In the genomic region with DNA sequence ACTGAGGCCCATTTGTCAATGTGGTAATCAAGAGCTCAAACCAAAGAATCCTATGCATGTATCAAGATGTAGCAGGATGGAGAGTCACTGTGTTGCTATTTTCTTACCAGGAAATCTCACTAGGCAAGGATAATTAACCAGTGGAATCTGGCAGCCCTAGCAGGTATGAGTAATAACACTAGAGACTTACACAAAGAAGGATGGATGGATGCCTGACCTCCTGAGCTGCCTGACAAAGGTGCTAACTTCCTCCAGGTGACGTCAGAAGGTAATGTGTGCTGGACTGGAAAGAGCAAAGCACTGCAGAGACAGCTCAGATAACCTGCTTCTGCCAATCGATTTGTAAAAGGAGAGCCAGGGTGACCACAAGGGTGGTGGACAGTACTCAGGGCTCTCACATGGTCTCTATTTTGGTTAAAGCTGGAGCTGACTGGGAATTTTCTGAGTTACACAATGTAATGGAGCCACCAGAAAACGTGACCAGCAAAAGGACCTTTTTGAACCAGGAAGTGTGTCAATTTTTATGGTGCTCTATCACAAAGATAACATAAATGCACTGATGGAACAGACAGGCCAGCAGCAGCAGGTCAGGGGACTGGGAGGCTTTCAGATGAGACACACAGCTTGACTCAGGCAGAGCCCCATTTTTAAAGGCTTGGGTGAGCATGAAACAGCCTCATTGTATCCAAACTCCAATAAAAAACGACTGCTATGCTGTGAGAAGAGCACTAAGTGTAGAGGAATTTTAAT, we compare ENCODE assay signal across 26 mouse cellular contexts. TPM values are rescaled to one million over a fixed set of nuclear protein-coding genes. Genes with fewer than 3 reads are reported as not detected.
DNase-seq lines count a peak whose midpoint lies in the region; ATAC-seq lines count a peak whose summit lies in the region.
"Had no signal": no experiment of that assay in that cellular context is flagged by ENCODE, and none has a peak within 500 bp of the region (broad histone marks: within the 10 kb centered on the region; RNA-seq: fewer than 3 reads in every experiment).

No protein-coding gene starts in this region.

- 69% methylated on average over 4 of the region's 4 CpGs for WGBS in intestine, embryonic 14.5 days
- 66% methylated on average over 4 of the region's 4 CpGs for WGBS in stomach, embryonic 15.5 days

- DNase-seq in 3T3-L1 (ENCODE audit: low read depth, low spot score) (peak; percentile 75), NIH3T3 (ENCODE audit: low read depth) (peak; percentile 43)
- peak; percentile 54 for DNase-seq in intestine, embryonic 14.5 days (ENCODE audit: low spot score)
- DNase-seq in frontal cortex, postnatal 25 days (ENCODE audit: low spot score in 2 of 2): no peak
- DNase-seq in lung, postnatal 4 days: no peak
- DNase-seq: adrenal gland, adult 2 months; adrenal gland, postnatal 36 days; cerebellum, postnatal 25 days; kidney, adult 18-20 months; kidney, postnatal 14 days; layer of hippocampus, adult 9-11 months; liver; lung, adult 2 months; lung, postnatal 10 days; right cerebral cortex, adult 18-20 months; thymus, postnatal 14 days had no signal

- no peak overlapping the region for H3K4me2 ChIP-seq in intestine, embryonic 14.5 days (ENCODE audit: low read length)
- no peak overlapping the region for H3K4me2 ChIP-seq in stomach, embryonic 15.5 days
- H3K4me2 ChIP-seq: embryonic facial prominence, embryonic 15.5 days; heart, embryonic 15.5 days had no signal

- H3K36me3 ChIP-seq in intestine, embryonic 14.5 days (ENCODE audit: control insufficient read depth, insufficient read depth, low read length): peaks cover 6% of the 10 kb centered on the region; the same call in 1 of the 2 replicates
- H3K36me3 ChIP-seq in stomach, embryonic 15.5 days: no peaks in the 10 kb centered on the region
- H3K36me3 ChIP-seq: heart, embryonic 15.5 days had no signal

- no peak overlapping the region for H3K9ac ChIP-seq in intestine, embryonic 14.5 days (ENCODE audit: low read length)
- H3K9ac ChIP-seq in stomach, embryonic 15.5 days: no peak overlapping the region
- H3K9ac ChIP-seq: embryonic facial prominence, embryonic 15.5 days; heart, embryonic 15.5 days; liver, embryonic 14.5 days had no signal

- H3K27ac ChIP-seq in intestine, embryonic 14.5 days (ENCODE audit: low read depth): no peak overlapping the region
- H3K27ac ChIP-seq in stomach, embryonic 15.5 days: no peak overlapping the region
- H3K27ac ChIP-seq: embryonic facial prominence, embryonic 10.5 days; embryonic facial prominence, embryonic 15.5 days; heart, embryonic 15.5 days; hindbrain, postnatal 0 days; liver, embryonic 14.5 days had no signal

- no peak overlapping the region for H3K4me3 ChIP-seq in intestine, embryonic 14.5 days (ENCODE audit: low read depth, low read length)
- H3K4me3 ChIP-seq in stomach, embryonic 15.5 days (replicated peaks): no peak overlapping the region
- H3K4me3 ChIP-seq: embryonic facial prominence, embryonic 10.5 days; embryonic facial prominence, embryonic 15.5 days; heart, embryonic 15.5 days had no signal

- ATAC-seq in intestine, embryonic 14.5 days (replicated peaks; ENCODE audit: low FRiP score, low TSS enrichment, low read depth): peak; percentile 27; the same call in 1 of the 2 replicates
- 0 out of 2 replicates have a peak, but pooled peaks have one; percentile 22 for ATAC-seq in stomach, embryonic 15.5 days (ENCODE audit: insufficient read depth, low FRiP score, low read depth)
- no peak for ATAC-seq in erythroblast, adult 5-6 weeks (replicated peaks; ENCODE audit: low FRiP score, poor library complexity, severe bottlenecking)
- ATAC-seq: forebrain, embryonic 16.5 days; hindbrain, postnatal 0 days; midbrain, embryonic 16.5 days had no signal

- H3K4me1 ChIP-seq in intestine, embryonic 14.5 days (replicated peaks; ENCODE audit: control insufficient read depth, insufficient read depth, low read length): no peaks in the 10 kb centered on the region
- H3K4me1 ChIP-seq in stomach, embryonic 15.5 days: no peaks in the 10 kb centered on the region
- H3K4me1 ChIP-seq: embryonic facial prominence, embryonic 15.5 days had no signal

- no peaks in the 10 kb centered on the region for H3K27me3 ChIP-seq in intestine, embryonic 14.5 days (replicated peaks; ENCODE audit: control insufficient read depth, insufficient read depth, low read length)
- no peaks in the 10 kb centered on the region for H3K27me3 ChIP-seq in stomach, embryonic 15.5 days (replicated peaks)
- H3K27me3 ChIP-seq: embryonic facial prominence, embryonic 15.5 days; heart, embryonic 15.5 days had no signal

- 0 out of 2 replicates have a peak, but pooled peaks cover 4% of the 10 kb centered on the region for H3K9me3 ChIP-seq in intestine, embryonic 14.5 days (ENCODE audit: control insufficient read depth, low read length)
- H3K9me3 ChIP-seq in stomach, embryonic 15.5 days: no peaks in the 10 kb centered on the region
- H3K9me3 ChIP-seq: embryonic facial prominence, embryonic 15.5 days; G1E; heart, embryonic 15.5 days had no signal

RNA-seq across cellular contexts. Expression of a gene that starts 14.4 kb away (rescaled TPM):
- 8.2 and 8.3 TPM in 2 replicates for polyA plus RNA-seq in intestine, embryonic 14.5 days (2014; fragmentation: Nextera tagmentation; extraction: Ambion mirVana)
- polyA plus RNA-seq in stomach, embryonic 15.5 days (2015; fragmentation: Nextera tagmentation; extraction: Ambion mirVana): 5.7 and 7.4 TPM in 2 replicates
- 6.5 and 7.5 TPM in 2 replicates for total RNA-seq in erythroblast, adult 5-6 weeks (2015; ENCODE audit: low replicate concordance)
- 3.7 and 7.4 TPM in 2 replicates for total RNA-seq in erythroblast, adult 5-6 weeks (2017; ENCODE audit: low replicate concordance)

Comparison
In these comparisons a context has a peak if more than half of its experiments do, and no peak if none do; other contexts are left out.
1. DNase-seq: peak in 3T3-L1 (single experiment), NIH3T3 (single experiment) and intestine, embryonic 14.5 days (single experiment); none in frontal cortex, postnatal 25 days (0 of 2) and lung, postnatal 4 days (0 of 2).